Mouse (Mus musculus) hindbrain, embryonic 11.5 days (tissue): ENCODE data around the gene Mxd3. TPM values are rescaled to one million over a fixed set of nuclear protein-coding genes. Genes with fewer than 3 reads are reported as not detected.

Experiments
- ATAC-seq: fragments of 200-750 bp; cut with Nextera tagmentation; 2 replicates; pipeline ENCODE4 v1.8.0; 2017; ENCODE audit warnings: mild to moderate bottlenecking, moderate TSS enrichment, moderate library complexity; ENCODE audit not compliant: low FRiP score
- DNase-seq: peaks from one replicate; pipeline ENCODE4 v3.0.0-alpha.2; 2015; ENCODE audit warnings: low spot score
- H3K27ac ChIP-seq: fragments of 300-500 bp; sonication (generic); 2 replicates; pipeline ENCODE4 v1.5.1; 2014; ENCODE audit warnings: mild to moderate bottlenecking, low read depth, low read length
- H3K27me3 ChIP-seq: fragments of 300-500 bp; sonication (generic); 2 replicates; pipeline ENCODE4 v1.6.1; 2014; ENCODE audit warnings: mild to moderate bottlenecking, low read length, moderate library complexity, mixed read lengths; ENCODE audit not compliant: control insufficient read depth, insufficient read depth
- H3K36me3 ChIP-seq: fragments of 300-500 bp; sonication (generic); 2 replicates; pipeline ENCODE4 v1.6.1; 2014; ENCODE audit warnings: mild to moderate bottlenecking, low read length, moderate library complexity, mixed read lengths; ENCODE audit not compliant: control insufficient read depth, insufficient read depth
- H3K4me1 ChIP-seq: fragments of 300-500 bp; sonication (generic); replicated peaks from 2 replicates; pipeline ENCODE4 v1.6.1; 2014; ENCODE audit warnings: low read length, mixed read lengths; ENCODE audit not compliant: control insufficient read depth, insufficient read depth
- H3K4me2 ChIP-seq: fragments of 300-500 bp; sonication (generic); replicated peaks from 2 replicates; pipeline ENCODE4 v1.6.1; 2014; ENCODE audit warnings: mild to moderate bottlenecking, low read depth, low read length
- H3K4me3 ChIP-seq: fragments of 300-500 bp; sonication (generic); 2 replicates; pipeline ENCODE4 v1.5.1; 2014; ENCODE audit warnings: low read depth, low read length
- H3K9ac ChIP-seq: fragments of 300-500 bp; sonication (generic); 2 replicates; pipeline ENCODE4 v1.6.1; 2014; ENCODE audit warnings: low read depth, low read length
- H3K9me3 ChIP-seq: fragments of 300-500 bp; sonication (generic); 2 replicates; pipeline ENCODE4 v1.6.1; 2016; ENCODE audit warnings: low read length; ENCODE audit not compliant: control insufficient read depth
- WGBS: fragments of 180-500 bp; shearing (Covaris S2); extraction: QIAGEN DNeasy Blood & Tissue Kit; methylation state at CpG from one replicate; pipeline ENCODE4 v1.1.7; 2014; 5-methylcytosine and 5-hydroxymethylcytosine counted together
- polyA plus RNA-seq: library from polyadenylated mRNA; unstranded; fragments of >200 nt; fragmentation: Nextera tagmentation; extraction: Ambion mirVana; gene quantifications from 2 replicates; pipeline ENCODE4 v1.2.1, GENCODE M21; 2014

Mxd3 gene
- polyA plus RNA-seq, 1 experiment from 2014 or later = 30.5 TPM

GRCm38 (mm10) chr13:55338131-55339054 lies 8.8 kb upstream of the Mxd3 start:
- Histone ChIP-seq H3K36me3 (no peaks in the 10 kb centered on the region), H3K9ac (no peak overlapping the region), H3K4me3 (no peak overlapping the region), H3K4me2 (no peak overlapping the region), H3K27me3 (no peaks in the 10 kb centered on the region), H3K27ac (no peak overlapping the region), H3K4me1 (no peaks in the 10 kb centered on the region), H3K9me3 (no peaks in the 10 kb centered on the region)
- no peak for ATAC-seq
- no peak for DNase-seq
- WGBS = 63% methylated on average over 12 of the region's 12 CpGs

GRCm38 (mm10) chr13:55337341-55337975 lies 7.8 kb upstream of the Mxd3 start:
- Histone ChIP-seq H3K4me1 (no peaks in the 10 kb centered on the region), H3K36me3 (no peaks in the 10 kb centered on the region), H3K9me3 (no peaks in the 10 kb centered on the region), H3K27ac (no peak overlapping the region), H3K9ac (no peak overlapping the region), H3K4me3 (no peak overlapping the region), H3K4me2 (no peak overlapping the region), H3K27me3 (no peaks in the 10 kb centered on the region)
- DNase-seq = no peak
- 74% methylated on average over 10 of the region's 10 CpGs for WGBS
- ATAC-seq = no peak

GRCm38 (mm10) chr13:55335701-55336100 lies 6.1 kb upstream of the Mxd3 start:
- Histone ChIP-seq H3K9ac (no peak overlapping the region), H3K36me3 (no peaks in the 10 kb centered on the region), H3K4me1 (no peaks in the 10 kb centered on the region), H3K4me3 (no peak overlapping the region), H3K4me2 (no peak overlapping the region), H3K9me3 (no peaks in the 10 kb centered on the region), H3K27me3 (no peaks in the 10 kb centered on the region), H3K27ac (no peak overlapping the region)
- DNase-seq (no peak), ATAC-seq (no peak)
- whole genome bisulfite sequencing = 84% methylated on average over 4 of the region's 4 CpGs

DNA sequence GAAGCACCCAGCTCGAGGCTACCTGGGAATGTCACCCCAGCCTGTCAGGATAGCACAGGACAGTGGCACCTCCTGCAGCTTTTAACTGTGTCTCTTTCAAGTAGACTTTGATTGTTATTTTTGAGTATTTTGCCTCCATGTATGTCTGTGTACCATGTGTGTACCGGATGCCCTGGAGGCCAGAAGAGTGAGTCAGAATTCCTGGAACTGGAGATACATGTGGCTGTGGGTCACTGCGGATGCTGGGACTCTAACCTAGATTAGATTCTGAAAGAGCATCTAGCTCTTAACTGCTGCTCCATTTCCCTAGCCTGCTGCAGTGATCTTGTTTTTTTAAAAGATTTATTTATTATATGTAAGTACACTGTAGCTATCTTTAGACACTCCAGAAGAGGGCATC lies 2.7 kb upstream of the Mxd3 start:
- no peak for ATAC-seq
- no peaks in the 10 kb centered on the region for H3K27me3 ChIP-seq
- H3K4me3 ChIP-seq = no peak overlapping the region
- no peaks in the 10 kb centered on the region for H3K36me3 ChIP-seq
- H3K4me2 ChIP-seq = no peak overlapping the region
- peaks cover 6% of the 10 kb centered on the region; the same call in 1 of the 2 replicates for H3K4me1 ChIP-seq
- H3K9me3 ChIP-seq = no peaks in the 10 kb centered on the region
- no peak overlapping the region for H3K9ac ChIP-seq
- H3K27ac ChIP-seq = no peak overlapping the region
- WGBS = 83% methylated on average over 3 of the region's 3 CpGs
- no peak for DNase-seq

DNA sequence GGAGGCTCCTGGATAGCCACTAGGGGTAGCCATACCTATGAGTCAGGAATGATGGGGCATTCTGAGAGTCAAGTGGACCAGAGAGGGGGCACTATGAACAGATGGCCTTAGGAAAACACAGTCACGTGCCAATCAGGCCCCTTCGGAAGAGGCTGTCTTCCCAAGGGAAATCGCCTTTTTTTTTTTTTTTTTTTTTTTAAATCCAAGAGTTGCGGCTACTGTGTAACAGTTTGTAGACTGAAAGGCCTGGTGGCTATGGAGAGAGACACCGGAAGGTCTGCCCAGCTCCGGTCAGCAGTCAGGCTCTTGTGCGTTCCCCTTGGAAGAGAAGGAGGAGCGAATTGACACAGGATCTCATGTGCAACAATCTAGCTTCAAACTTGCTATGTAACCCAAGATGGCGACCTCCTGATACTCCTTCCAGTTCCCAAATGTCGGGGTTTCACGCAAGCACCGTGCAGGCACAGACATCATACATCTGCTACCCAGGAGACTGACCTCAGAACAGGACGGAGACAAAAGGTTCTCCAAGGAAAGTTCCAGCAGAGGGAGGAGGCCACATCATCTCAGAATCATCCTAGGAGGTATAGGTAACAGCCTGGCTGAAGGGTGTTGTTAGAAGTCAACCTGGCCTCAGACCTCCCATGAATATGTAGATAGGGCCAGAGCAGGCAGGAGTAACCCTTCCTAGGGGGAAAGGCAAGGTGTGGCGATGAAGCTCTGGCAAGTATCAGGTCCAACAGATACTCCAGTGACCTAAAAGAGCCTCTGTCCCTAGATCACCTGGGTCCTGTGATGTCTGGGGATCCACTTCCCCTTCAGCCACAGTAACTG lies 1.2 kb upstream of the Mxd3 start:
- Histone ChIP-seq H3K9me3 (no peaks in the 10 kb centered on the region), H3K27ac (peak overlapping the region; percentile 88), H3K9ac (no peak overlapping the region; the same call in none of the 2 replicates), H3K4me3 (peak overlapping the region; percentile 63), H3K36me3 (peaks cover 3% of the 10 kb centered on the region), H3K4me2 (peak overlapping the region; percentile 93), H3K4me1 (peaks cover 6% of the 10 kb centered on the region; the same call in 1 of the 2 replicates), H3K27me3 (no peaks in the 10 kb centered on the region)
- 44% methylated on average over 14 of the region's 14 CpGs for WGBS
- no peak for DNase-seq
- ATAC-seq = peak; percentile 55; the same call in 1 of the 2 replicates

DNA sequence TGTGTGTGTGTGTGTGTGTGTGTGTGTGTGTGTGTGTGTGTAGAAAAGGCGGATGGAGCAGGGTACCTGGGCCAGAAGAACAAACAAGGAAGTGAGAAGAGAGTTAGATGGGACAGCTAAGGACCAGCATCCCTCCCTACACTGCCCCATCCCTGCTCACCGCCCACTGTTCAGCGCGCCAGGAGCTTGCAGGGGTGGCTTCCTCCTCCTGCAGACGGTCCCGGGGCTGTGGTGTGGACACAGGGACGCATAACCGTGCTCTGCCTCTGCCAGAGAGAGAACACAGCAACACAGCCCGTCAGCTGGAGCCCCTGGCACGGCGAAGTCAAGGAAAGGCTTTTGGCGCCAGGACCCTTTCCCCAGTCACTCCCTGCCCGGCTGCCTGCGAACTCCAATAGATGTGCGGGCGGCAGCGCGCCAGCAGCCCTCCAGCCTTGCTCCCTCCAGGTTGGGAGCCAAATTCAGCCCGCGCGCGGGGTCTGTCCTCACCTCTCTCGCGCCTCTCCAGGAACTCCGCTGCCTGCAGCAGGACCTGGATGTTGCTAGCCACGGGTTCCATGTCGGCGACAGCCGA lies 427 bp downstream of the Mxd3 start:
- 2% methylated on average over 28 of the region's 29 CpGs for WGBS
- H3K4me1 ChIP-seq = peaks cover 6% of the 10 kb centered on the region; the same call in 1 of the 2 replicates
- H3K4me2 ChIP-seq = peak overlapping the region; percentile 93
- H3K27ac ChIP-seq = peak overlapping the region; percentile 88
- no peaks in the 10 kb centered on the region for H3K27me3 ChIP-seq
- H3K9me3 ChIP-seq = no peaks in the 10 kb centered on the region
- DNase-seq (no peak), ATAC-seq (peak; percentile 31; the same call in 1 of the 2 replicates)
- peak overlapping the region; percentile 74 for H3K9ac ChIP-seq
- H3K4me3 ChIP-seq = peak overlapping the region; percentile 63
- H3K36me3 ChIP-seq = peaks cover 8% of the 10 kb centered on the region

GRCm38 (mm10) chr13:55328641-55329040 lies 982 bp downstream of the Mxd3 start:
- no peak for ATAC-seq
- H3K4me1 ChIP-seq = peaks cover 6% of the 10 kb centered on the region; the same call in 1 of the 2 replicates
- 71% methylated on average over 4 of the region's 4 CpGs for WGBS

DNA sequence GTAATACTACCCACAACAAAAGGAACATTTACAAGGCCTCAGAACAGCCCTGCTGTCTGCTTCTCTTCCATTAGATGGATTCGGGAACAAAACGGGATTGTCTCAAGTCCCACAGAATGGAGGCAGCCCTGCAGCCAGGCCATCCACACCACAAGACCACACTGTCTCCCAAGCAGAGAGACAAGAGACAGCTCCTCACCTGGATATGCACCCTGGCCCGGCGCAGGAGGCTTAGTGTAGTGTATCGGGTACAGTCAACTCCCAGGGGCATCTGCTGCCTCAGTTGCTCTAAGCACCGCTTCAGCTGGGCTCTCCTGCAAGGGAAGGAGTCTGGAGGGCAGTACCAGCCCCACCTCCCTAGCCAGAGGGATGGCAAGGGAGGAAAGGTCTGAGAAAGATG lies 1.5 kb downstream of the Mxd3 start:
- Histone ChIP-seq H3K36me3 (peaks cover 8% of the 10 kb centered on the region), H3K4me2 (peak overlapping the region; percentile 93), H3K27me3 (no peaks in the 10 kb centered on the region), H3K9me3 (no peaks in the 10 kb centered on the region), H3K4me3 (peak overlapping the region; percentile 63), H3K9ac (no peak overlapping the region), H3K27ac (no peak overlapping the region), H3K4me1 (peaks cover 9% of the 10 kb centered on the region)
- DNase-seq (no peak), ATAC-seq (no peak)
- 92% methylated on average over 6 of the region's 6 CpGs for WGBS

More at GRCm38 (mm10) chr13:55328641-55329040, 982 bp downstream of the Mxd3 start:
- H3K9ac ChIP-seq = peak overlapping the region; percentile 74
- peak overlapping the region; percentile 93 for H3K4me2 ChIP-seq
- no peak for DNase-seq
- H3K27me3 ChIP-seq = no peaks in the 10 kb centered on the region
- no peaks in the 10 kb centered on the region for H3K9me3 ChIP-seq
- H3K4me3 ChIP-seq = peak overlapping the region; percentile 63
- H3K27ac ChIP-seq = no peak overlapping the region
- peaks cover 8% of the 10 kb centered on the region for H3K36me3 ChIP-seq
